Mouse (Mus musculus): ENCODE measurements around the gene Ldb1. TPM values are rescaled to one million over a fixed set of nuclear protein-coding genes. Genes with fewer than 3 reads are reported as not detected.
"Not testable (repeated sequence)": the region's sequence is repeated elsewhere in the genome, so short reads cannot be mapped to it uniquely, and the experiment has no call there.

Ldb1 gene
- polyA plus RNA-seq, 1 experiment from 2014 or later: 93.1 TPM

- 71% methylated on average over 5 of the region's 5 CpGs for WGBS
- peak overlapping the region; percentile 90; the same call in 1 of the 2 replicates for H3K9ac ChIP-seq (replicated peaks; ENCODE audit: low read depth, low read length)
- H3K4me2 ChIP-seq (ENCODE audit: low read depth, low read length): peak overlapping the region; percentile 64
- H3K27me3 ChIP-seq (ENCODE audit: control insufficient read depth, insufficient read depth, low read length): 0 out of 2 replicates have a peak, but pooled peaks cover 2% of the 10 kb centered on the region
- H3K4me3 ChIP-seq (ENCODE audit: low read depth, low read length): peak overlapping the region; percentile 86
- no peak overlapping the region; the same call in 1 of the 2 replicates for H3K27ac ChIP-seq (ENCODE audit: low read depth, low read length)
- H3K9me3 ChIP-seq (ENCODE audit: control insufficient read depth, low read length): no peaks in the 10 kb centered on the region
- H3K36me3 ChIP-seq (ENCODE audit: control insufficient read depth, insufficient read depth, low read length): no peaks in the 10 kb centered on the region
- no peak for ATAC-seq (ENCODE audit: low read depth)
- H3K4me1 ChIP-seq (ENCODE audit: control insufficient read depth, insufficient read depth, low read length): peaks cover 3% of the 10 kb centered on the region; the same call in 1 of the 2 replicates
Observed at GRCm38 (mm10) chr19:45997365-45997764, 47.6 kb downstream of the Ldb1 start.

- Histone ChIP-seq H3K9ac (replicated peaks; ENCODE audit: low read depth, low read length) (no peak overlapping the region), H3K27me3 (ENCODE audit: control insufficient read depth, insufficient read depth, low read length) (no peaks in the 10 kb centered on the region), H3K36me3 (ENCODE audit: control insufficient read depth, insufficient read depth, low read length) (no peaks in the 10 kb centered on the region), H3K4me2 (ENCODE audit: low read depth, low read length) (no peak overlapping the region), H3K27ac (ENCODE audit: low read depth, low read length) (no peak overlapping the region), H3K4me3 (ENCODE audit: low read depth, low read length) (no peak overlapping the region), H3K4me1 (ENCODE audit: control insufficient read depth, insufficient read depth, low read length) (peaks cover 3% of the 10 kb centered on the region; the same call in 1 of the 2 replicates), H3K9me3 (ENCODE audit: control insufficient read depth, low read length) (no peaks in the 10 kb centered on the region)
- 96% methylated on average over 13 of the region's 13 CpGs for WGBS
- ATAC-seq (ENCODE audit: low read depth): no peak
Observed at GRCm38 (mm10) chr19:45993981-45994737, 50.9 kb downstream of the Ldb1 start.

GRCm38 (mm10) chr19:45993441-45993840 lies 51.6 kb downstream of the Ldb1 start:
- not testable (repeated sequence) for H3K4me2 ChIP-seq (ENCODE audit: low read depth, low read length); H3K9me3 ChIP-seq (ENCODE audit: control insufficient read depth, low read length); ATAC-seq (ENCODE audit: low read depth); H3K4me3 ChIP-seq (ENCODE audit: low read depth, low read length); H3K9ac ChIP-seq (replicated peaks; ENCODE audit: low read depth, low read length); H3K4me1 ChIP-seq (ENCODE audit: control insufficient read depth, insufficient read depth, low read length); H3K36me3 ChIP-seq (ENCODE audit: control insufficient read depth, insufficient read depth, low read length); H3K27me3 ChIP-seq (ENCODE audit: control insufficient read depth, insufficient read depth, low read length); H3K27ac ChIP-seq (ENCODE audit: low read depth, low read length)
- WGBS: 90% methylated on average over 6 of the region's 6 CpGs

- no peak for ATAC-seq (ENCODE audit: low read depth)
- H3K9me3 ChIP-seq (ENCODE audit: control insufficient read depth, low read length): no peaks in the 10 kb centered on the region
- H3K27ac ChIP-seq (ENCODE audit: low read depth, low read length): no peak overlapping the region
- H3K4me3 ChIP-seq (ENCODE audit: low read depth, low read length): no peak overlapping the region
- no peaks in the 10 kb centered on the region for H3K4me1 ChIP-seq (ENCODE audit: control insufficient read depth, insufficient read depth, low read length)
- no peaks in the 10 kb centered on the region for H3K36me3 ChIP-seq (ENCODE audit: control insufficient read depth, insufficient read depth, low read length)
- no peaks in the 10 kb centered on the region for H3K27me3 ChIP-seq (ENCODE audit: control insufficient read depth, insufficient read depth, low read length)
- no peak overlapping the region for H3K9ac ChIP-seq (replicated peaks; ENCODE audit: low read depth, low read length)
- WGBS: 96% methylated on average over 3 of the region's 3 CpGs
- H3K4me2 ChIP-seq (ENCODE audit: low read depth, low read length): no peak overlapping the region
Observed at GRCm38 (mm10) chr19:45991171-45991570, 53.8 kb downstream of the Ldb1 start.

GRCm38 (mm10) chr19:45988238-45988637 lies 56.8 kb downstream of the Ldb1 start:
- H3K27ac ChIP-seq (ENCODE audit: low read depth, low read length): no peak overlapping the region
- H3K9ac ChIP-seq (replicated peaks; ENCODE audit: low read depth, low read length): no peak overlapping the region
- H3K4me3 ChIP-seq (ENCODE audit: low read depth, low read length): no peak overlapping the region
- no peaks in the 10 kb centered on the region for H3K4me1 ChIP-seq (ENCODE audit: control insufficient read depth, insufficient read depth, low read length)
- H3K27me3 ChIP-seq (ENCODE audit: control insufficient read depth, insufficient read depth, low read length): no peaks in the 10 kb centered on the region
- H3K9me3 ChIP-seq (ENCODE audit: control insufficient read depth, low read length): no peaks in the 10 kb centered on the region
- H3K4me2 ChIP-seq (ENCODE audit: low read depth, low read length): no peak overlapping the region
- WGBS: 91% methylated on average over 3 of the region's 3 CpGs
- H3K36me3 ChIP-seq (ENCODE audit: control insufficient read depth, insufficient read depth, low read length): no peaks in the 10 kb centered on the region
- no peak for ATAC-seq (ENCODE audit: low read depth)

GRCm38 (mm10) chr19:45984379-45984778 lies 60.6 kb downstream of the Ldb1 start:
- no peaks in the 10 kb centered on the region for H3K27me3 ChIP-seq (ENCODE audit: control insufficient read depth, insufficient read depth, low read length)
- no peak overlapping the region for H3K27ac ChIP-seq (ENCODE audit: low read depth, low read length)
- H3K4me3 ChIP-seq (ENCODE audit: low read depth, low read length): no peak overlapping the region
- no peak overlapping the region for H3K9ac ChIP-seq (replicated peaks; ENCODE audit: low read depth, low read length)
- no peak overlapping the region for H3K4me2 ChIP-seq (ENCODE audit: low read depth, low read length)
- H3K4me1 ChIP-seq (ENCODE audit: control insufficient read depth, insufficient read depth, low read length): no peaks in the 10 kb centered on the region
- H3K9me3 ChIP-seq (ENCODE audit: control insufficient read depth, low read length): no peaks in the 10 kb centered on the region
- no peak for ATAC-seq (ENCODE audit: low read depth)
- H3K36me3 ChIP-seq (ENCODE audit: control insufficient read depth, insufficient read depth, low read length): no peaks in the 10 kb centered on the region

Other genes with a start within 250 kb of the Ldb1 start
- 17.2 and 20.4 TPM in 2 replicates for gene Kcnip2, start 229.2 kb downstream of the Ldb1 start, polyA plus RNA-seq (2014; fragmentation: Nextera tagmentation; extraction: Ambion mirVana)
- gene Armh3, start 46.7 kb downstream of the Ldb1 start, polyA plus RNA-seq (2014; fragmentation: Nextera tagmentation; extraction: Ambion mirVana): 21.7 and 22.5 TPM in 2 replicates
- 1.4 and 2.4 TPM in 2 replicates for gene Hps6, start 41.7 kb downstream of the Ldb1 start, polyA plus RNA-seq (2014; fragmentation: Nextera tagmentation; extraction: Ambion mirVana)
- gene Pprc1, start 328 bp downstream of the Ldb1 start, polyA plus RNA-seq (2014; fragmentation: Nextera tagmentation; extraction: Ambion mirVana): 21.7 and 29.3 TPM in 2 replicates
- 61.4 and 61.7 TPM in 2 replicates for gene Nolc1, start 30.6 kb upstream of the Ldb1 start, polyA plus RNA-seq (2014; fragmentation: Nextera tagmentation; extraction: Ambion mirVana)
- gene Elovl3, start 86.7 kb upstream of the Ldb1 start, polyA plus RNA-seq (2014; fragmentation: Nextera tagmentation; extraction: Ambion mirVana): not detected in 2 replicates
- not detected in 2 replicates for gene Pitx3, start 103.1 kb upstream of the Ldb1 start, polyA plus RNA-seq (2014; fragmentation: Nextera tagmentation; extraction: Ambion mirVana)
- 70.1 and 79.4 TPM in 2 replicates for gene Gbf1, start 107.3 kb upstream of the Ldb1 start, polyA plus RNA-seq (2014; fragmentation: Nextera tagmentation; extraction: Ambion mirVana)

Measured in neural tube, embryonic 14.5 days (tissue).